Mouse (Mus musculus): ENCODE data around the gene Hoxb7. TPM values are rescaled to one million over a fixed set of nuclear protein-coding genes. Genes with fewer than 3 reads are reported as not detected.
A peak's percentile ranks its signal among the peaks of the same experiment; 100 is the strongest.

The Hoxb7 gene
- polyA plus RNA-seq, 1 experiment from 2014 or later = 0.39 TPM

- ATAC-seq (ENCODE audit: low read depth) = no peak
- H3K27ac ChIP-seq (replicated peaks; ENCODE audit: low read depth, low read length) = no peak overlapping the region
- H3K27me3 ChIP-seq (replicated peaks; ENCODE audit: control insufficient read depth, insufficient read depth, low read length) = peaks cover 99% of the 10 kb centered on the region
- no peaks in the 10 kb centered on the region for H3K36me3 ChIP-seq (ENCODE audit: control insufficient read depth, insufficient read depth, low read length)
- no peak for DNase-seq (ENCODE audit: low spot score)
- no peak overlapping the region for H3K4me2 ChIP-seq (ENCODE audit: low read depth, low read length)
- H3K4me3 ChIP-seq (ENCODE audit: low read depth, low read length) = no peak overlapping the region
- no peaks in the 10 kb centered on the region for H3K9me3 ChIP-seq (ENCODE audit: control insufficient read depth, low read length)
- 20% methylated on average over 7 of the region's 7 CpGs for WGBS
- H3K9ac ChIP-seq (ENCODE audit: low read depth, low read length) = no peak overlapping the region
- H3K4me1 ChIP-seq (ENCODE audit: control insufficient read depth, insufficient read depth, low read length) = no peaks in the 10 kb centered on the region
Observed at GRCm38 (mm10) chr11:96338957-96339855, 52.8 kb downstream of the Hoxb7 start.

MicroRNA genes within 50 kb of the gene (microRNA counts, 519-probe panel; counts per million panel counts)
- microRNA mmu-miR-10a (2,755 counts per million, percentile 60 among the panel's probes with 10 or more counts), microRNA mmu-miR-196a (19.3 counts per million)

Small RNA genes within 50 kb of the gene (microRNA-seq; reads per million reads assigned to microRNA genes)
- gene Mir10a (ENCODE audit: borderline number of aligned reads) (2,832 reads per million, percentile 85 among the genes with 10 or more reads in this experiment), gene Mir196a-1 (ENCODE audit: borderline number of aligned reads) (0.50 reads per million)

Other genes starting within 250 kb of the Hoxb7 start
- 39.5 and 40.6 TPM in 2 replicates for gene Ube2z, start 221.2 kb upstream of the Hoxb7 start, polyA plus RNA-seq (2014; fragmentation: Nextera tagmentation; extraction: Ambion mirVana)
- gene Atp5g1, start 211.0 kb upstream of the Hoxb7 start, polyA plus RNA-seq (2014; fragmentation: Nextera tagmentation; extraction: Ambion mirVana) = 764 and 777 TPM in 2 replicates
- 0.47 TPM in 1 of 2 replicates, not detected in the other for gene Calcoco2, start 174.7 kb upstream of the Hoxb7 start, polyA plus RNA-seq (2014; fragmentation: Nextera tagmentation; extraction: Ambion mirVana)
- 0.30 and 0.96 TPM in 2 replicates for gene Ttll6, start 152.8 kb upstream of the Hoxb7 start, polyA plus RNA-seq (2014; fragmentation: Nextera tagmentation; extraction: Ambion mirVana)
- not detected in 2 replicates for gene Hoxb13, start 92.3 kb upstream of the Hoxb7 start, polyA plus RNA-seq (2014; fragmentation: Nextera tagmentation; extraction: Ambion mirVana)
- 0.10 TPM in 1 of 2 replicates, not detected in the other for gene Hoxb9, start 15.2 kb upstream of the Hoxb7 start, polyA plus RNA-seq (2014; fragmentation: Nextera tagmentation; extraction: Ambion mirVana)
- not detected in 2 replicates for gene Hoxb8, start 4.7 kb upstream of the Hoxb7 start, polyA plus RNA-seq (2014; fragmentation: Nextera tagmentation; extraction: Ambion mirVana)
- gene Hoxb6, start 5.9 kb downstream of the Hoxb7 start, polyA plus RNA-seq (2014; fragmentation: Nextera tagmentation; extraction: Ambion mirVana) = 0.22 and 0.97 TPM in 2 replicates
- 1.8 and 2.4 TPM in 2 replicates for gene Hoxb5, start 16.7 kb downstream of the Hoxb7 start, polyA plus RNA-seq (2014; fragmentation: Nextera tagmentation; extraction: Ambion mirVana)
- 0.62 and 0.70 TPM in 2 replicates for gene Hoxb4, start 31.6 kb downstream of the Hoxb7 start, polyA plus RNA-seq (2014; fragmentation: Nextera tagmentation; extraction: Ambion mirVana)
- 0.81 and 1.1 TPM in 2 replicates for gene Hoxb3, start 36.7 kb downstream of the Hoxb7 start, polyA plus RNA-seq (2014; fragmentation: Nextera tagmentation; extraction: Ambion mirVana)
- 7.5 and 8.9 TPM in 2 replicates for gene Hoxb2, start 63.9 kb downstream of the Hoxb7 start, polyA plus RNA-seq (2014; fragmentation: Nextera tagmentation; extraction: Ambion mirVana)
- gene Hoxb1, start 79.1 kb downstream of the Hoxb7 start, polyA plus RNA-seq (2014; fragmentation: Nextera tagmentation; extraction: Ambion mirVana) = 0.13 TPM in 1 of 2 replicates, not detected in the other
- 1.5 and 2.3 TPM in 2 replicates for gene Skap1, start 178.0 kb downstream of the Hoxb7 start, polyA plus RNA-seq (2014; fragmentation: Nextera tagmentation; extraction: Ambion mirVana)

All from embryonic facial prominence, embryonic 14.5 days (tissue).